Mouse (Mus musculus): ENCODE results near the gene Ifit1.

DNA sequence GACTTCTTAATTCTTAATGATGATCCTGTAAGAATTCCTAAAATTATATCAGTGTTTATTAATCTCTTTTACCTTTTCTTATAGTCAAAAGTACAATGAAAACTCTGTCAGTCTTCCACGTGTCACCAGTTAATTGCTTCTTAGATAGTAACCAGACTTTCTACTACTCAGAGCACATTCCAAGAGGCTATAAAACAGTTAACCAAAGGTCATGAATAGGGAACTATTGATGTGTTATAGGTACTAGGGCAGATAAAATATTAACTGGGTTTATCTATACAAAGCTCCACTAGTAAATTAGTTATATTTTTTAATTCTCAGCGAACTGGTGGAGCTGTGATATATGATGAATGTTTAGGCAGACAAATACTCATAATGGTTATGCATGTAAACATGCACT is 13.2 kb upstream of the Ifit1 start:
- no peak for TF ChIP-seq POLR2A (IDR thresholded peaks at IDR 0.05; ENCODE audit: low read depth, low read length)
- no peak for TF ChIP-seq CTCF (IDR thresholded peaks at IDR 0.05; ENCODE audit: extremely low read depth, insufficient read depth, insufficient read length, insufficient replicate concordance)

Measured in spleen, adult 2 months (tissue).